Mouse (Mus musculus): ENCODE results near the gene Serpinb1c. TPM values are rescaled to one million over a fixed set of nuclear protein-coding genes. Genes with fewer than 3 reads are reported as not detected.

Serpinb1c gene
- total RNA-seq, 4 experiments from 2014 or later, result 2.0 to 3.8 (median 2.4) TPM

Other genes with a start within 250 kb of the Serpinb1c start
- 100 to 1,000 TPM; 269 to 374 (median 349) TPM for gene Mylk4, start 114.3 kb downstream of the Serpinb1c start, total RNA-seq (2022)
- gene Wrnip1, start 96.2 kb downstream of the Serpinb1c start, total RNA-seq (2022), result 10 to 100 TPM; 17.0 to 24.1 (median 21.1) TPM
- gene D930007J09Rik, start 95.4 kb downstream of the Serpinb1c start, total RNA-seq (2022), result not detected
- 1 to 10 TPM; 3.6 to 7.7 (median 5.9) TPM for gene Serpinb1a, start 47.0 kb downstream of the Serpinb1c start, total RNA-seq (2022)
- 10 to 100 TPM; 38.5 to 44.4 (median 41.6) TPM for gene Serpinb6b, start 67.0 kb upstream of the Serpinb1c start, total RNA-seq (2022)
- 10 to 100 TPM in 1 of 4 experiments, 1 to 10 TPM in 3; 7.9 to 10.7 (median 9.6) TPM for gene Serpinb9, start 105.0 kb upstream of the Serpinb1c start, total RNA-seq (2022)
- under 1 TPM in 3 of 4 experiments, not detected in 1; 0.16 to 0.22 (median 0.17) TPM for gene Serpinb9b, start 129.2 kb upstream of the Serpinb1c start, total RNA-seq (2022)
- not detected for gene Serpinb1b, start 180.4 kb upstream of the Serpinb1c start, total RNA-seq (2022)

Measured in heart, adult 8-10 months (tissue).